Mouse (Mus musculus) olfactory bulb, adult 2 months (tissue): ENCODE measurements around the gene Fam221b. TPM values are rescaled to one million over a fixed set of nuclear protein-coding genes. Genes with fewer than 3 reads are reported as not detected.
A peak's percentile ranks its signal among the peaks of the same experiment; 100 is the strongest.

Experiments
- H3K27ac ChIP-seq: fragments of 200-500 bp; 2 replicates; pipeline ENCODE4 v1.5.1; 2012; ENCODE audit warnings: low read depth, low read length; ENCODE audit not compliant: insufficient read depth
- H3K4me1 ChIP-seq: fragments of 200-500 bp; 2 replicates; pipeline ENCODE4 v1.6.1; 2012; ENCODE audit warnings: low read length; ENCODE audit not compliant: control insufficient read depth, insufficient read depth
- H3K4me3 ChIP-seq: fragments of 200-500 bp; 2 replicates; pipeline ENCODE4 v1.5.1; 2012; ENCODE audit warnings: mild to moderate bottlenecking, low read depth, low read length, moderate library complexity; ENCODE audit not compliant: insufficient read depth
- CTCF ChIP-seq: fragments of 200-500 bp; IDR thresholded peaks from 2 replicates; pipeline ENCODE4 v1.5.1; 2012; ENCODE audit warnings: low read depth, mild to moderate bottlenecking, low read length, moderate library complexity; ENCODE audit not compliant: insufficient read depth
- POLR2A ChIP-seq: fragments of 200-500 bp; IDR thresholded peaks from 2 replicates; pipeline ENCODE4 v1.6.1; 2012; ENCODE audit warnings: mild to moderate bottlenecking, low read depth, low read length, moderate library complexity; ENCODE audit not compliant: insufficient read depth
- WGBS: fragments of 180-500 bp; shearing (Covaris S2); methylation state at CpG from one replicate; pipeline ENCODE4 v1.1.7; 2018; 5-methylcytosine and 5-hydroxymethylcytosine counted together
- polyA plus RNA-seq: library from polyadenylated mRNA; stranded (reverse); fragments of >200 nt; gene quantifications from 2 replicates; pipeline ENCODE4 v1.2.4, GENCODE M21; 2012; ENCODE audit warnings: low replicate concordance; ENCODE audit not compliant: missing spikeins, insufficient read depth, insufficient read length

Fam221b gene
- polyA plus RNA-seq, result not detected in 2 replicates

DNA sequence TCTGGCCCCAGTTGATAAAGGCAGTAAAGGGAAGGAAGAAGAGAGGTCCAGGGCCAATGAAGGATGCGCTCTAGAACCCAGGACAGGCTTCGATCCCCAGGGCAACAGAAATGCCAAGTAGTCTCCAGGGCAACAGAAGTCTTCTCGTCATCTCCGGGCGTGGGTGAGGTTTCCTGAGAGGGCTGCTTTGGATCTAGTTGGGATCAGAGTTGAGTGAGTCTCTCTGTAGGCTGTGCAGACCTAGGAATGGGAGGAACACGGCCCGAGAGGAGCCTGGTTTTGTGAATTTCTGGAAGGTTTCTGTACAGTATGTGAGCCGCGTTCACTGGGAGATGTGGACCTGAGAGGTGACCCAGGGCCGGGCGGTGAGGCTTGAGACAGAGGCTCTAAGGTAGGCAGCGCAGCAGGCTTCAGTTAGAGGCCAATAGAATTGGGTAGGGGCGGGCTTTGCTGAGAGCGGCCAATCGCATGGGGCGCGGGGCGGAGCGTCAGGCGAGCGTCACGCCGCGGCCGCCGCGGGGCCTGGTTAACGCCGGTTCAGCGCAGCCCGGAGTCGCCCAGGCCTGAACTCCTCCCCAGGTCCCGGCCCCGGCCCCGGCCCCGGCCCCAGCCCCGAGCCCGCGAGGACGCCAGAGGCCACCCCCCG, at the start of gene Fam221b, which contains the start of gene Tmem8b:
TSS of gene Fam221b (minus strand) at position 364 of the 646 bp plus-strand sequence.
TSS of gene Tmem8b (plus strand) at position 190 of the 646 bp plus-strand sequence.
- Histone ChIP-seq H3K4me1 (peaks cover 22% of the 10 kb centered on the region), H3K4me3 (peak within 1 kb of the TSS; percentile 79), H3K27ac (peak within 1 kb of the TSS; percentile 29; the same call in 1 of the 2 replicates)
- 1% methylated on average over 41 of the region's 41 CpGs for WGBS
- peak; percentile 68 for TF ChIP-seq POLR2A
- TF ChIP-seq CTCF, result no peak

DNA sequence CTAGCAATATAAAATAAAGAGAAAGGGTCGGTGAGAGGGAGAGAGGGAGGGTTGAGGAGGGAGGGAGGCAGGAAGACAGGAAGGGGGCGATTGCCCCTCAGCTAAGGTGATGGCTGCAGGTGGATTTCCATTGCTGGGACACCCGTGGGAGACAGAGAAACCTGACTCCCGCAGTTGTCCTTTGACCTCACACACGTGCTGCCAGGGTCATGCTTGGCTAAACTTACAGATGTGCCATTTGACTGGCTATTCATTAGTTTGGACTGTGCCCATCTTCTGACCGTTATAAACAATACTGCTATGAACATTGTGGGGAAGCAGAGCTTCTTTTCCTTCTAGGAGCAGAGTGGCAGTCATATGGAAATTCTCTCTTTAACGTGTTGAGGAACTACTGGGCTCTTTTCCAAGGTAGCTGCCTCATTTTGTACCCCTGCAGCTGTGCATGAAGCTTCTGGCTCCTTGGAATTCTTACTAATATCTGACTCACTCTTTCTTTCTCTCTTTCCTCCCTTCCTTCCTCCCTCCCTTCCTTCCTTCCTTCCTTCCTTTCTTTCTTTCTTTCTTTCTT, 44.8 kb upstream of the Fam221b start:
- 41% methylated on average over 7 of the region's 7 CpGs for WGBS
- Histone ChIP-seq H3K4me1 (no peaks in the 10 kb centered on the region), H3K27ac (no peak overlapping the region), H3K4me3 (no peak overlapping the region)
- TF ChIP-seq CTCF (no peak), POLR2A (no peak)

DNA sequence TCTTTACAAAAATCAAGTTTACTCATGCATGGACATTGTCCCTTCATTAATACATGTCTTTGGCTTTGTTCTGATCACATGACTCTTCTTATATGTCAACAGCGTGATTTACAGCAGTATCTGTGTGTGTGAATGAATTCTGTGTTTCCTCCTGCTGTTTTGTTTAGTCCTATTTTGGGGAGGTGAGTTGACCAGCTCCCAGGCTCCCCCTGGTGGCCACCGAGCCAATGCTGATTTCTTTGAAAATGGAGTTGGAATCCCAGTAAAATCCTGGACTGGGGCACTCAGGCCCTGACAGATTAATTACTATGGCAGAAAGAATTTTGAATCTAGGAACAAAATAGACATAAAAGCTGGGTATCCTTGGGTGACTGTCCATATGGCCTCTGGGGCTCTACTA, 42.9 kb upstream of the Fam221b start:
- TF ChIP-seq CTCF (peak; percentile 58; the same call in 1 of the 2 replicates), POLR2A (no peak)
- Histone ChIP-seq H3K4me1 (no peaks in the 10 kb centered on the region), H3K27ac (no peak overlapping the region), H3K4me3 (no peak overlapping the region)
- 7% methylated on average over 2 of the region's 2 CpGs for WGBS

DNA sequence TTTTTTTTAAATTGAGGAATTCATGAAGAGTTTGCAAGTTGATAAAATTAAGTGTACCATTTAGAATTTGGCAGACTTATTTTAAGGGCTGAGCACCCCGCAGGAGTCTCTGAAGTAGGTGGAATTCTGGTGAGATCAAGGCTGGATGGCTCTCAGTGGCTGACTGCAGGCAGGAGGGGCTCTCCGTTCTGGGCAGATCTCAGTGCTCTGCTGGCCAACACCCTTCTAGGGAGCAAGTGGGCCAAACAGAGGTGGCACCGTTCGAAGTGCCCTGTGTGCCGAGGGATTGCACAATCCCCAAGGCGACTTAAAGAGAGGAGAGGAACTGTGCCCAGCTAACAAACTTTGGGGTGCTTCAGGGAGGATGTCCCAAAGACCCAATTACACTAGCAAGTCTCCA, 40.9 kb upstream of the Fam221b start, which contains the start of gene Olfr71:
TSS of gene Olfr71 (minus strand) at position 387 of the 400 bp plus-strand sequence.
- Histone ChIP-seq H3K4me1 (no peaks in the 10 kb centered on the region), H3K27ac (no peak within 1 kb of the TSS), H3K4me3 (no peak within 1 kb of the TSS)
- TF ChIP-seq POLR2A, result no peak
- TF ChIP-seq CTCF, result no peak
- WGBS, result 57% methylated on average over 6 of the region's 6 CpGs

DNA sequence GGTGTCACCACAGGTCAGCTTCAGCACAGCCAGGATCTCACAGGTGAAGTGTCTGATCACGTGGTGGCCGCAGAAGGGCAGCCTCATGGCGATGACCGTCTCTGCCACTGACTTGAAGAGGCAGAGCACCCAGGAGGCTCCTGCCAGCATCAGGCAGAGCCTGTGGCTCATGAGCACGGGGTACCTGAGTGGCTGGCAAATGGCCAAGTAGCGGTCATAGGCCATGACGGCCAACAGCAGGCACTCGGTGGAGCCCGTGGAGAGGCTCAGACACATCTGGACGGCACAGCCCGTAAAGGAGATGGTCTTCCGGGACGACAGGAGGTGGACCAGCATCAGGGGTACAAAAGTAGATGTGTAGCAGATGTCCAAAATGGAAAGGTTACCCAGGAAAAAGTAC, 37.0 kb upstream of the Fam221b start:
- TF ChIP-seq POLR2A (no peak), CTCF (no peak)
- H3K4me3 ChIP-seq, result no peak overlapping the region
- no peak overlapping the region for H3K27ac ChIP-seq
- whole genome bisulfite sequencing, result 89% methylated on average over 13 of the region's 13 CpGs
- no peaks in the 10 kb centered on the region; the same call in 1 of the 2 replicates for H3K4me1 ChIP-seq

DNA sequence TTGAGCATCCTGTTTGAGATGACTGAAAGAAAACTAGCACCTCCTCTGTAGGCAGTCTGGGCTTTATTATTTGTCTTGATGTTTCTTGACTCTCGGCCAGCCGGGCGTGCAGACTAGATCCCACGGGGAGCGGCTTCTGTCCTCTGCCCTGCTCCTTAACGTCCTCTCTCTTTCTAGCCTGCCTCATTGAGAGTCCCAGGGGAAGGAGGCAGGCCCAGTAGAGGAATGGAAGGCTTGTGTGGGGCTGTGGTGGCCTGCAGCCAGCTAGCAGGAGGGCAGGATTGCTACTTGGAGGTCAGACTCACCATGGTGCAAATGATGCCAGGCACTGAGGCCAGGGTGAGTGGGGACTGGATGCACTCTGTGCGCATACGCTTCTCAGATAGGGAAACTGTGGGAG, 34.9 kb upstream of the Fam221b start:
- no peak overlapping the region for H3K27ac ChIP-seq
- H3K4me1 ChIP-seq, result no peaks in the 10 kb centered on the region; the same call in 1 of the 2 replicates
- H3K4me3 ChIP-seq, result no peak overlapping the region
- no peak for TF ChIP-seq CTCF
- TF ChIP-seq POLR2A, result no peak
- 74% methylated on average over 8 of the region's 8 CpGs for WGBS

DNA sequence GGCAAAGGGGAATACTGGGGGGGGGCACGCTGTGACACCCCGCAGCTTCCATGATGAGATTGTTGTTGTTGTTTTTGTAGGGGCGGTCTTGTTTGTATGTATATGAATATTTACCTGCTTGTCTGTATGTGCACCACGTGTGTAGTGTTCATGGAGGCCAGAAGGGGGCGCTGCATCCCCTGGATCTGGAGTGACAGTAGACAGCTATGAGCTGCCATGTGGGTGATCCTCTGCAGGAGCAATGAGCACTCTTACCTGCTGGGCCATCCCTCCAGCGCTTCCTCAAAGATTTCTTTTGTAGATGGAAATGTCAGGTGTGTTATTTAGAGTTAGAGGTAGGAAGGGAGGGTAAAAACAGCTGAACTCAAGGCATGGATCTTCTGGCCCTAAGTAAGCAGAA, 34.5 kb upstream of the Fam221b start:
- H3K27ac ChIP-seq, result no peak overlapping the region
- TF ChIP-seq CTCF, result no peak
- no peak for TF ChIP-seq POLR2A
- WGBS, result 81% methylated on average over 6 of the region's 6 CpGs
- no peaks in the 10 kb centered on the region; the same call in 1 of the 2 replicates for H3K4me1 ChIP-seq
- H3K4me3 ChIP-seq, result no peak overlapping the region

DNA sequence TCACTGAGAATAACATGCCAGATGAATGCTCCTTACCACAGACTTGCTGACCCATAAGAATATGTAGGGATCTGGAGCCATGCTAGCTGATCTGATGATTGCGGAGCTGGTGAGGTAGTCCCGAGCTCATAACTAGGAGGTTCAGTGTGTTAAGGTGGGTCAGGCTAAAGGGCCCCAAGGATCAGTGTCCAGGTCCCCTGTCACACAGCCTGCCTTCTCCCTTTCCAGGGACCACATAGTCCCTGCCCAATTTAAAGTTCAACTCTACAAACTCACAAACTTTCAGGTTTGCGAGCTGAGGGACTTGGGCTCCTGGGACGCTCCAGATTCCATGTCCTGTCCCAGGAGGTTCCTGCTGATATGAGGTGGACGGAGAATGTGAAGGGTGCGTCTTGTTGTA, 31.8 kb upstream of the Fam221b start, which contains the start of gene Olfr70:
TSS of gene Olfr70 (minus strand) at position 101 of the 400 bp plus-strand sequence.
- WGBS, result 94% methylated on average over 6 of the region's 6 CpGs
- Histone ChIP-seq H3K4me1 (no peaks in the 10 kb centered on the region; the same call in 1 of the 2 replicates), H3K27ac (no peak within 1 kb of the TSS), H3K4me3 (no peak within 1 kb of the TSS)
- TF ChIP-seq POLR2A (no peak), CTCF (no peak)

DNA sequence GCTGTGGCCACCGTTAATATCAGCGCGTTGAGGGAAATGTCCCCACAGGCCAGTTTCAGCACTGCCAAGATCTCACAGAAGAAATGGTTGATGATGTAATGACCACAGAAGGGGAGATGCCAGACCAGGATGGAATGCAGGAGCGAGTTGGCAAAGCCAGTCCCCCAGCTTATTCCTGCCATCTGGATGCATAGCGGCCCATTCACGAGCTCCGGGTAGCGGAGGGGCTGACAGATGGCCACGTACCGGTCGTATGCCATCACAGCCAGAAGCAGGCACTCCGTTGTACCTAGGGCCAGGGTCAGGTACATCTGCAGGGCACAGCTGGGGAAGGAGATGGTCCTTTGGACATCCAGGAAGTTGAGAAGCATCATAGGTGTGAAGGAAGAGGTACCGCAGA, 27.6 kb upstream of the Fam221b start:
- Histone ChIP-seq H3K27ac (no peak overlapping the region), H3K4me1 (no peaks in the 10 kb centered on the region), H3K4me3 (no peak overlapping the region)
- 0 out of 2 replicates have a peak, but pooled peaks have one; percentile 17 for TF ChIP-seq POLR2A
- TF ChIP-seq CTCF, result no peak
- WGBS, result 82% methylated on average over 13 of the region's 13 CpGs
